ENCODE assay signal across 8 mouse cellular contexts in genomic region chr15:99796066-99796465, GRCm38 (mm10). TPM values are rescaled to one million over a fixed set of nuclear protein-coding genes. Genes with fewer than 3 reads are reported as not detected.
A peak's percentile ranks its signal among the peaks of the same experiment; 100 is the strongest.
DNase-seq lines count a peak whose midpoint lies in the region; ATAC-seq and TF ChIP-seq lines count a peak whose summit lies in the region.

No protein-coding gene starts in this region.

- ATAC-seq in heart, postnatal 0 days (ENCODE audit: insufficient read depth, low read depth) = no peak
- ATAC-seq in heart, embryonic 12.5 days (ENCODE audit: insufficient number of reproducible peaks, low FRiP score) = no peak
- ATAC-seq in lung, postnatal 0 days = no peak
- 0 out of 2 replicates have a peak, but pooled peaks have one; percentile 45 for ATAC-seq in megakaryocyte, adult 5-6 weeks (ENCODE audit: poor library complexity, severe bottlenecking)

- no peaks in the 10 kb centered on the region for H3K27me3 ChIP-seq in heart, postnatal 0 days (ENCODE audit: control insufficient read depth, insufficient read depth, low read length)
- H3K27me3 ChIP-seq in heart, embryonic 12.5 days (replicated peaks) = no peaks in the 10 kb centered on the region
- H3K27me3 ChIP-seq in lung, postnatal 0 days (replicated peaks; ENCODE audit: insufficient read depth, low read length) = no peaks in the 10 kb centered on the region
- no peaks in the 10 kb centered on the region for H3K27me3 ChIP-seq in ES-Bruce4 (ENCODE audit: control insufficient read depth, insufficient read depth, low read length, poor library complexity, severe bottlenecking)

- H3K9ac ChIP-seq in heart, postnatal 0 days (replicated peaks; ENCODE audit: low read depth, low read length) = no peak overlapping the region
- no peak overlapping the region for H3K9ac ChIP-seq in heart, embryonic 12.5 days
- no peak overlapping the region for H3K9ac ChIP-seq in lung, postnatal 0 days (replicated peaks; ENCODE audit: low read depth)
- no peak overlapping the region for H3K9ac ChIP-seq in ES-Bruce4 (ENCODE audit: low read depth, poor library complexity, severe bottlenecking)

- peak; percentile 47 for TF ChIP-seq CTCF in heart, postnatal 0 days (IDR thresholded peaks at IDR 0.05; ENCODE audit: low read depth)
- TF ChIP-seq CTCF in lung, postnatal 0 days (IDR thresholded peaks at IDR 0.05) = peak; percentile 61
- peak; percentile 29 for TF ChIP-seq CTCF in ES-Bruce4 (IDR thresholded peaks at IDR 0.05; ENCODE audit: low read depth, low read length)

- peaks cover 56% of the 10 kb centered on the region for H3K36me3 ChIP-seq in heart, postnatal 0 days (replicated peaks; ENCODE audit: control insufficient read depth, insufficient read depth, low read length)
- peaks cover 70% of the 10 kb centered on the region for H3K36me3 ChIP-seq in heart, embryonic 12.5 days
- H3K36me3 ChIP-seq in lung, postnatal 0 days (ENCODE audit: insufficient read depth, low read length) = peaks cover 3% of the 10 kb centered on the region; the same call in 1 of the 2 replicates
- peaks cover 7% of the 10 kb centered on the region; the same call in 1 of the 2 replicates for H3K36me3 ChIP-seq in ES-Bruce4 (ENCODE audit: control insufficient read depth, insufficient read depth, low read length, poor library complexity, severe bottlenecking)

- no peak overlapping the region for H3K4me3 ChIP-seq in heart, postnatal 0 days (ENCODE audit: low read depth, low read length)
- H3K4me3 ChIP-seq in heart, embryonic 12.5 days = no peak overlapping the region
- H3K4me3 ChIP-seq in lung, postnatal 0 days (ENCODE audit: low read depth, low read length) = no peak overlapping the region
- no peak overlapping the region for H3K4me3 ChIP-seq in ES-Bruce4 (ENCODE audit: low read depth, low read length)

- no peak for TF ChIP-seq POLR2A in ES-Bruce4 (IDR thresholded peaks at IDR 0.05; ENCODE audit: insufficient read depth, low read length)

- 86% methylated on average over 3 of the region's 3 CpGs for WGBS in heart, postnatal 0 days
- 78% methylated on average over 3 of the region's 3 CpGs for WGBS in heart, embryonic 12.5 days
- 83% methylated on average over 3 of the region's 3 CpGs for WGBS in lung, postnatal 0 days

- no peak for DNase-seq in heart, postnatal 0 days (ENCODE audit: low spot score)
- peak; percentile 29 for DNase-seq in lung, postnatal 0 days (ENCODE audit: low spot score)
- DNase-seq in lung, adult 18-20 months = no peak
- DNase-seq in cerebellum, postnatal 4 days (ENCODE audit: low spot score in 2 of 2) = no peak
- DNase-seq in cerebellum, adult 9-10 months = no peak

- no peak for TF ChIP-seq EP300 in heart, postnatal 0 days (IDR thresholded peaks at IDR 0.05; ENCODE audit: low read depth)
- no peak for TF ChIP-seq EP300 in lung, postnatal 0 days (IDR thresholded peaks at IDR 0.05)
- TF ChIP-seq EP300 in ES-Bruce4 (IDR thresholded peaks at IDR 0.05; ENCODE audit: insufficient read depth, low read depth, low read length) = no peak

- H3K9me3 ChIP-seq in heart, postnatal 0 days (replicated peaks; ENCODE audit: control insufficient read depth, low read length) = no peaks in the 10 kb centered on the region
- H3K9me3 ChIP-seq in heart, embryonic 12.5 days (replicated peaks) = no peaks in the 10 kb centered on the region
- no peaks in the 10 kb centered on the region for H3K9me3 ChIP-seq in lung, postnatal 0 days (ENCODE audit: low read length)
- no peaks in the 10 kb centered on the region for H3K9me3 ChIP-seq in ES-Bruce4 (replicated peaks; ENCODE audit: control insufficient read depth, insufficient read depth, low read length, poor library complexity, severe bottlenecking)

- no peak overlapping the region for H3K27ac ChIP-seq in heart, postnatal 0 days (ENCODE audit: low read depth)
- no peak overlapping the region for H3K27ac ChIP-seq in heart, embryonic 12.5 days (ENCODE audit: poor library complexity, severe bottlenecking)
- H3K27ac ChIP-seq in lung, postnatal 0 days (ENCODE audit: low read length) = no peak overlapping the region
- H3K27ac ChIP-seq in ES-Bruce4 (ENCODE audit: insufficient read depth, low read length) = no peak overlapping the region

- H3K4me2 ChIP-seq in heart, postnatal 0 days (ENCODE audit: low read depth, low read length) = no peak overlapping the region
- H3K4me2 ChIP-seq in heart, embryonic 12.5 days = no peak overlapping the region
- no peak overlapping the region for H3K4me2 ChIP-seq in lung, postnatal 0 days (replicated peaks; ENCODE audit: low read depth, low read length)

- no peaks in the 10 kb centered on the region for H3K4me1 ChIP-seq in heart, postnatal 0 days (ENCODE audit: control insufficient read depth, insufficient read depth)
- H3K4me1 ChIP-seq in heart, embryonic 12.5 days (replicated peaks) = peaks cover 5% of the 10 kb centered on the region; the same call in 1 of the 2 replicates
- H3K4me1 ChIP-seq in lung, postnatal 0 days (ENCODE audit: insufficient read depth, low read depth, low read length) = no peaks in the 10 kb centered on the region
- no peaks in the 10 kb centered on the region for H3K4me1 ChIP-seq in ES-Bruce4 (ENCODE audit: control insufficient read depth, insufficient read depth, low read length)

RNA-seq across cellular contexts. Expression of gene Cers5, which starts 23.4 kb away (rescaled TPM):
- 51.6 and 58.7 TPM in 2 replicates for total RNA-seq in heart, postnatal 0 days (2014; rRNA removed; ENCODE audit: low replicate concordance)
- 37.4 and 38.9 TPM in 2 replicates for polyA plus RNA-seq in heart, postnatal 0 days (2015; fragmentation: Nextera tagmentation; extraction: Ambion mirVana)
- polyA plus RNA-seq in heart, embryonic 12.5 days (2016; fragmentation: Nextera tagmentation; extraction: Ambion mirVana) = 53.9 and 55.4 TPM in 2 replicates
- polyA plus RNA-seq in lung, postnatal 0 days (2015; fragmentation: Nextera tagmentation; extraction: Ambion mirVana) = 67.1 and 71.5 TPM in 2 replicates
- 49.5 and 52.1 TPM in 2 replicates for polyA plus RNA-seq in ES-Bruce4 (2011; ENCODE audit: insufficient read depth, insufficient read length, low read depth, missing spikeins)
- 64.6 and 75.6 TPM in 2 replicates for total RNA-seq in megakaryocyte, adult 5-6 weeks (2015)
- 42.3 and 45.3 TPM in 2 replicates for total RNA-seq in megakaryocyte, adult 5-6 weeks (2017)
